Mouse (Mus musculus): Measurements from ENCODE around the gene Chmp6.
A peak's percentile ranks its signal among the peaks of the same experiment; 100 is the strongest.

Gene Chmp6

GRCm38 (mm10) chr11:119909436-119909835, 3.8 kb upstream of the Chmp6 start:
- peak; percentile 53 to 79 for DNase-seq (ENCODE audit: low spot score in 2 of 2)

GRCm38 (mm10) chr11:119912845-119913244, 396 bp upstream of the Chmp6 start:
- DNase-seq (ENCODE audit: low spot score in 2 of 2) = no peak

- DNase-seq (ENCODE audit: low spot score in 2 of 2) = no peak
These were observed 684 bp downstream of the Chmp6 start for GRCm38 (mm10) chr11:119913935-119914314.

- DNase-seq (ENCODE audit: low spot score in 2 of 2) = no peak
These were observed 1.1 kb downstream of the Chmp6 start for GRCm38 (mm10) chr11:119914381-119914780.

GRCm38 (mm10) chr11:119915666-119916065, 2.4 kb downstream of the Chmp6 start:
- DNase-seq (ENCODE audit: low spot score in 2 of 2) = no peak

GRCm38 (mm10) chr11:119916102-119916790, 3.0 kb downstream of the Chmp6 start:
- DNase-seq (ENCODE audit: low spot score in 2 of 2) = peak in 1 of 2 experiments; percentile 30

- DNase-seq (ENCODE audit: low spot score in 2 of 2) = no peak
These were observed 3.7 kb downstream of the Chmp6 start for GRCm38 (mm10) chr11:119916834-119917469.

- no peak for DNase-seq (ENCODE audit: low spot score in 2 of 2)
These were observed 5.3 kb downstream of the Chmp6 start for GRCm38 (mm10) chr11:119918521-119918920.

- DNase-seq (ENCODE audit: low spot score in 2 of 2) = no peak
These were observed 6.2 kb downstream of the Chmp6 start for GRCm38 (mm10) chr11:119919432-119919831.

- peak; percentile 57 to 87 for DNase-seq (ENCODE audit: low spot score in 2 of 2)
These were observed 6.7 kb downstream of the Chmp6 start for GRCm38 (mm10) chr11:119919897-119920296.

GRCm38 (mm10) chr11:119920668-119921067, 7.4 kb downstream of the Chmp6 start:
- no peak for DNase-seq (ENCODE audit: low spot score in 2 of 2)

- no peak for DNase-seq (ENCODE audit: low spot score in 2 of 2)
These were observed 11.9 kb downstream of the Chmp6 start for GRCm38 (mm10) chr11:119925176-119925575.

- no peak for DNase-seq (ENCODE audit: low spot score in 2 of 2)
These were observed 13.5 kb downstream of the Chmp6 start for GRCm38 (mm10) chr11:119926762-119927161.

GRCm38 (mm10) chr11:119928023-119928681, 14.9 kb downstream of the Chmp6 start:
- peak; percentile 38 to 65 for DNase-seq (ENCODE audit: low spot score in 2 of 2)

- DNase-seq (ENCODE audit: low spot score in 2 of 2) = no peak
These were observed 16.5 kb downstream of the Chmp6 start for GRCm38 (mm10) chr11:119929603-119930265.

GRCm38 (mm10) chr11:119931809-119932208, 18.6 kb downstream of the Chmp6 start:
- no peak for DNase-seq (ENCODE audit: low spot score in 2 of 2)

- no peak for DNase-seq (ENCODE audit: low spot score in 2 of 2)
These were observed 19.9 kb downstream of the Chmp6 start for GRCm38 (mm10) chr11:119933142-119933541.

- DNase-seq (ENCODE audit: low spot score in 2 of 2) = no peak
These were observed 20.8 kb downstream of the Chmp6 start for GRCm38 (mm10) chr11:119933819-119934583.

- no peak for DNase-seq (ENCODE audit: low spot score in 2 of 2)
These were observed 21.5 kb downstream of the Chmp6 start for GRCm38 (mm10) chr11:119934773-119935172.

GRCm38 (mm10) chr11:119935457-119935856, 22.2 kb downstream of the Chmp6 start:
- DNase-seq (ENCODE audit: low spot score in 2 of 2) = peak; percentile 65 to 82

- DNase-seq (ENCODE audit: low spot score in 2 of 2) = no peak
These were observed 23.2 kb downstream of the Chmp6 start for GRCm38 (mm10) chr11:119936456-119936855.

GRCm38 (mm10) chr11:119937216-119937615, 24.0 kb downstream of the Chmp6 start:
- DNase-seq (ENCODE audit: low spot score in 2 of 2) = no peak

Data from spleen, postnatal 10 days (tissue).